Mouse (Mus musculus) CD4-positive naive resting alpha-beta T cell, adult 76 days (primary cell): Measurements from ENCODE around the gene Arap2. TPM values are rescaled to one million over a fixed set of nuclear protein-coding genes. Genes with fewer than 3 reads are reported as not detected.

ENCODE experiments used
- total RNA-seq: library from RNA; stranded (reverse); gene quantifications from one replicate; pipeline ENCODE4 v1.2.4, GENCODE M21; 2023

The Arap2 gene
- total RNA-seq: 213 TPM

GRCm38 (mm10) chr5:62765784-62766701, at the start of gene Arap2:
Arap2 (minus strand) TSS chr5:62766159.

GRCm38 (mm10) chr5:62813402-62814071, 47.6 kb upstream of the Arap2 start, which contains the start of gene Dthd1:
Dthd1 (plus strand) TSS chr5:62813823.

Other genes with a start within 250 kb of the Arap2 start
- not detected for gene Dthd1, start 47.7 kb upstream of the Arap2 start, total RNA-seq